Mouse (Mus musculus): Measurements from ENCODE around the gene Tma16. TPM values are rescaled to one million over a fixed set of nuclear protein-coding genes. Genes with fewer than 3 reads are reported as not detected.

The Tma16 gene
- polyA plus RNA-seq, 1 experiment from 2014 or later = 14.5 TPM

DNA sequence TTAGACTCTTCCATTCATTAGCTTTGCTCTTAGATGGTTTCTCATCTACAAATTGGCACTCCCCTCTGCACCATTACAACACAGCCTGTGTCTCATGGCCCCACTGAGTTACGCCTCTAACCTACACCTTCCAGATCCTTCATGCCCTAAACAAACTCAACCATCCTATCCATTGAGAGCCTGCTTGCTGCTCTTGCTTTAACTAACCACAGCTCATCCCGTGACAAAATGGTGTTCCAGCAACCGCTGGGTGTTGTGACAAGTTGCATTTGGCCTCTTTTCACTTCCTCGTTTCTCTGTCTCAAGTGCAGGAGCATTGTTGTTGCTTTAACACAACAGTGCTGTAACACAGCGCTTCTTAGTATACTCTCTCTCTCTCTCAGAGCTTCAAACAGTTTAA, 42.2 kb downstream of the Tma16 start:
- H3K27me3 ChIP-seq (ENCODE audit: insufficient read depth, low read length) = no peaks in the 10 kb centered on the region
- no peak for DNase-seq
- ATAC-seq (ENCODE audit: insufficient read depth) = no peak
- no peak overlapping the region for H3K27ac ChIP-seq (ENCODE audit: low read depth)
- H3K4me3 ChIP-seq (ENCODE audit: low read depth, low read length) = no peak overlapping the region
- H3K4me2 ChIP-seq = no peak overlapping the region
- no peaks in the 10 kb centered on the region for H3K9me3 ChIP-seq (ENCODE audit: low read depth, low read length)
- no peaks in the 10 kb centered on the region for H3K4me1 ChIP-seq (ENCODE audit: insufficient read depth)
- no peaks in the 10 kb centered on the region for H3K36me3 ChIP-seq (ENCODE audit: insufficient read depth)
- 73% methylated on average over 5 of the region's 5 CpGs for WGBS
- no peak overlapping the region for H3K9ac ChIP-seq
- no peak for TF ChIP-seq CTCF (IDR thresholded peaks at IDR 0.05; ENCODE audit: low read depth)

GRCm38 (mm10) chr8:66442778-66443177, 43.6 kb downstream of the Tma16 start:
- Histone ChIP-seq H3K4me3 (ENCODE audit: low read depth, low read length) (no peak overlapping the region), H3K4me1 (ENCODE audit: insufficient read depth) (no peaks in the 10 kb centered on the region), H3K9ac (no peak overlapping the region), H3K9me3 (ENCODE audit: low read depth, low read length) (no peaks in the 10 kb centered on the region), H3K36me3 (ENCODE audit: insufficient read depth) (no peaks in the 10 kb centered on the region), H3K27me3 (ENCODE audit: insufficient read depth, low read length) (no peaks in the 10 kb centered on the region), H3K4me2 (no peak overlapping the region), H3K27ac (ENCODE audit: low read depth) (no peak overlapping the region)
- peak; percentile 68 for DNase-seq
- peak; percentile 73 for TF ChIP-seq CTCF (IDR thresholded peaks at IDR 0.05; ENCODE audit: low read depth)
- no peak for ATAC-seq (ENCODE audit: insufficient read depth)
- 27% methylated on average over 1 of the region's 1 CpGs for WGBS

- H3K27ac ChIP-seq (ENCODE audit: low read depth) = no peak overlapping the region
- H3K36me3 ChIP-seq (ENCODE audit: insufficient read depth) = no peaks in the 10 kb centered on the region
- H3K27me3 ChIP-seq (ENCODE audit: insufficient read depth, low read length) = no peaks in the 10 kb centered on the region
- no peak overlapping the region for H3K9ac ChIP-seq
- H3K4me1 ChIP-seq (ENCODE audit: insufficient read depth) = no peaks in the 10 kb centered on the region
- peak; percentile 30; the same call in 1 of the 2 replicates for TF ChIP-seq CTCF (IDR thresholded peaks at IDR 0.05; ENCODE audit: low read depth)
- no peak overlapping the region for H3K4me3 ChIP-seq (ENCODE audit: low read depth, low read length)
- ATAC-seq (ENCODE audit: insufficient read depth) = no peak
- WGBS = 4% methylated on average over 1 of the region's 1 CpGs
- no peak overlapping the region for H3K4me2 ChIP-seq
- DNase-seq = peak; percentile 54
- no peaks in the 10 kb centered on the region for H3K9me3 ChIP-seq (ENCODE audit: low read depth, low read length)
These were observed 45.2 kb downstream of the Tma16 start for GRCm38 (mm10) chr8:66441123-66441522.

DNA sequence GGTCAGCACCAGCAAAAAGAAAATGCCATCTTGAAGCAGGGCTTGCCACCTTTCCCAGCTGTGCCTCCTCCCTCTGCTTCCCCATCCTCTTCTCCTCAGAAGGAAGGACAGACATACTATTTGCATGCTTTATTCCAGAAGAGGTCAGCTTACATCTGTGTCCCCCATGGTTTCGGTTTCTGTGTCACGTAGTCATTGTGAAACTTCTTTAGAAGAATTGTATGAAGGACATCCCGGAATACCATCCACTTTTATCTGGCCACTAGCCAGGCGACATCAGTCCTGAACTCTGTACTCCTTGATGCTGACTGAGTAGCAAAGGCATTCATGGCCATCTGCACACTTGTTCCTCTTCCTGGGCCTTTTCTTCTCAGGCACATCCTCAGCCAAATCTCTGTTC, 47.9 kb downstream of the Tma16 start:
- no peak for TF ChIP-seq CTCF (IDR thresholded peaks at IDR 0.05; ENCODE audit: low read depth)

GRCm38 (mm10) chr8:66437929-66438328, 48.4 kb downstream of the Tma16 start:
- H3K4me2 ChIP-seq = no peak overlapping the region
- H3K4me3 ChIP-seq (ENCODE audit: low read depth, low read length) = no peak overlapping the region
- no peak for DNase-seq
- H3K36me3 ChIP-seq (ENCODE audit: insufficient read depth) = no peaks in the 10 kb centered on the region
- H3K9me3 ChIP-seq (ENCODE audit: low read depth, low read length) = no peaks in the 10 kb centered on the region
- no peak overlapping the region for H3K27ac ChIP-seq (ENCODE audit: low read depth)
- no peaks in the 10 kb centered on the region for H3K4me1 ChIP-seq (ENCODE audit: insufficient read depth)
- TF ChIP-seq CTCF (IDR thresholded peaks at IDR 0.05; ENCODE audit: low read depth) = no peak
- no peaks in the 10 kb centered on the region for H3K27me3 ChIP-seq (ENCODE audit: insufficient read depth, low read length)
- H3K9ac ChIP-seq = no peak overlapping the region
- 41% methylated on average over 3 of the region's 3 CpGs for WGBS
- ATAC-seq (ENCODE audit: insufficient read depth) = no peak

More for the DNA sequence above, 47.9 kb downstream of the Tma16 start:
- no peak for DNase-seq
- Histone ChIP-seq H3K4me3 (ENCODE audit: low read depth, low read length) (no peak overlapping the region), H3K27ac (ENCODE audit: low read depth) (no peak overlapping the region), H3K9ac (no peak overlapping the region), H3K36me3 (ENCODE audit: insufficient read depth) (no peaks in the 10 kb centered on the region), H3K4me1 (ENCODE audit: insufficient read depth) (no peaks in the 10 kb centered on the region), H3K4me2 (no peak overlapping the region), H3K27me3 (ENCODE audit: insufficient read depth, low read length) (no peaks in the 10 kb centered on the region), H3K9me3 (ENCODE audit: low read depth, low read length) (no peaks in the 10 kb centered on the region)
- 80% methylated on average over 4 of the region's 4 CpGs for WGBS
- no peak for ATAC-seq (ENCODE audit: insufficient read depth)

DNA sequence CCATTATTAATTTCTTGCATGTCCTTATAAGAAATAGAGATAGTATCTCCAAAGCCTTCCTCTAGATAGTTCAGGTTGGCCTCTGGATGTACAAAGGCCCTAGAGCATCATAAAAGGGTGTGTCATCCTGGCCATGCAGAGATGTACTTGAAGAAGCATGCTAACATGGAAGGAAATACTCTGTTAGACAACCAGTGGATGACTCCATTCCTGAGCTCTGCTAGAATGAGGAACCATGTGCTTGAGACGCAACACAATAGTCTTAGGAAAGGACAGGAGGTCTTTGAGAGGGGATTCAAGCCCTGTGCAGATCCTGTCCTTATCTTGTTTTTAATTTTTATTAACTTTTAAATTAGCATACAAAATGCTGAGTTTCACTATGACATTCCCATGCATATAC, 49.5 kb downstream of the Tma16 start:
- H3K27ac ChIP-seq (ENCODE audit: low read depth) = no peak overlapping the region
- no peak overlapping the region for H3K9ac ChIP-seq
- no peaks in the 10 kb centered on the region for H3K36me3 ChIP-seq (ENCODE audit: insufficient read depth)
- H3K4me1 ChIP-seq (ENCODE audit: insufficient read depth) = no peaks in the 10 kb centered on the region
- H3K27me3 ChIP-seq (ENCODE audit: insufficient read depth, low read length) = no peaks in the 10 kb centered on the region
- no peak overlapping the region for H3K4me3 ChIP-seq (ENCODE audit: low read depth, low read length)
- ATAC-seq (ENCODE audit: insufficient read depth) = no peak
- no peak overlapping the region for H3K4me2 ChIP-seq
- no peaks in the 10 kb centered on the region for H3K9me3 ChIP-seq (ENCODE audit: low read depth, low read length)
- no peak for TF ChIP-seq CTCF (IDR thresholded peaks at IDR 0.05; ENCODE audit: low read depth)
- no peak for DNase-seq
- WGBS = 85% methylated on average over 1 of the region's 1 CpGs

DNA sequence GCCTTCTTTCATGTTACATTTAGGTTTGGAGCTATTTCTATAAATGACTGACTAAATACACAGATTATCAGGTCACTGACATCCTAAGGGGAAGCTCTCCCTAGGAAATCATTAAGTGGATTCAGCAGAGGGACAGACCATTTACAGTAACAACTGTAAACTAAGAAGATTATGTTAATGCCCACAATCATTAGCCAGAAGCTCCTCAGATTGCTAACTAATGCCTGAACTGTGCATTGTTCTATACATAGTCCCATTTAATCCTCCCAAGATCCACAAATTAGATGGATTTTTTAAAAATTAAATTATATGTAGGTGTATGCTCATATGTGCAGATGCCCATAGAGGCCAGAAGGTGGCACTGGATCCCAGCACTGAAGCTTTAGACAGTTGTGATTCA, 52.8 kb downstream of the Tma16 start:
- ATAC-seq (ENCODE audit: insufficient read depth) (no peak), DNase-seq (no peak)
- Histone ChIP-seq H3K27me3 (ENCODE audit: insufficient read depth, low read length) (no peaks in the 10 kb centered on the region), H3K4me2 (no peak overlapping the region), H3K9ac (no peak overlapping the region), H3K4me1 (ENCODE audit: insufficient read depth) (no peaks in the 10 kb centered on the region), H3K36me3 (ENCODE audit: insufficient read depth) (no peaks in the 10 kb centered on the region), H3K9me3 (ENCODE audit: low read depth, low read length) (no peaks in the 10 kb centered on the region), H3K27ac (ENCODE audit: low read depth) (no peak overlapping the region), H3K4me3 (ENCODE audit: low read depth, low read length) (no peak overlapping the region)
- TF ChIP-seq CTCF (IDR thresholded peaks at IDR 0.05; ENCODE audit: low read depth) = no peak

DNA sequence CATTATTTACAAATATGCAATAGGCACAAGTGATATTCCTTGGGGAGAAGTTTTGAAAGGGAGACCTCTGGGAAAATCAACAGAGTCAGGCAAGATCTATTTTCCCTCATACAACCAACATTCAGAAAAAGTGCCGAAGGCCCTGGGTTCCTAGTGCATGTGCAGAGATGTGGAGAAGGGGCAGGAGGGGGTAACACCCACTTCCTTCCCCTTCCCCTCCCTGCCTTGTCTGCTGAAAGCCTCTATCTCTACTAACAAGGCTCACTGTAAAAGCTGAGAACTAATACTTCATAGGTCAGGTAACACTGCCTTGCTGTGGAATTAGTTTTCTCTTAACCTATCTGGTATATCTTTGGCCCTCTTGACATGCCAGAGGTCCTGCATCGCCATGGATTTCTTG, 55.7 kb downstream of the Tma16 start:
- no peak for DNase-seq
- WGBS = 64% methylated on average over 2 of the region's 2 CpGs
- H3K27me3 ChIP-seq (ENCODE audit: insufficient read depth, low read length) = no peaks in the 10 kb centered on the region
- H3K27ac ChIP-seq (ENCODE audit: low read depth) = no peak overlapping the region
- no peak for ATAC-seq (ENCODE audit: insufficient read depth)
- H3K4me3 ChIP-seq (ENCODE audit: low read depth, low read length) = no peak overlapping the region
- no peaks in the 10 kb centered on the region for H3K36me3 ChIP-seq (ENCODE audit: insufficient read depth)
- H3K4me2 ChIP-seq = no peak overlapping the region
- no peak for TF ChIP-seq CTCF (IDR thresholded peaks at IDR 0.05; ENCODE audit: low read depth)
- H3K9me3 ChIP-seq (ENCODE audit: low read depth, low read length) = no peaks in the 10 kb centered on the region
- H3K4me1 ChIP-seq (ENCODE audit: insufficient read depth) = no peaks in the 10 kb centered on the region
- H3K9ac ChIP-seq = no peak overlapping the region

Other genes starting within 250 kb of the Tma16 start
- gene Tktl2, start 25.2 kb upstream of the Tma16 start, polyA plus RNA-seq (2014; fragmentation: Nextera tagmentation; extraction: Ambion mirVana) = not detected in 2 replicates
- gene Npy5r, start 201.6 kb upstream of the Tma16 start, polyA plus RNA-seq (2014; fragmentation: Nextera tagmentation; extraction: Ambion mirVana) = 0.09 and 0.17 TPM in 2 replicates
- gene Npy1r, start 210.7 kb upstream of the Tma16 start, polyA plus RNA-seq (2014; fragmentation: Nextera tagmentation; extraction: Ambion mirVana) = 0.89 and 0.92 TPM in 2 replicates